Mouse (Mus musculus) ovary, postnatal 14 days (tissue): ENCODE results near the gene Zfp239.

Experiments
- DNase-seq: peaks from one replicate; pipeline ENCODE4 v3.0.0; 2022; ENCODE audit warnings: low spot score

Gene Zfp239

DNA sequence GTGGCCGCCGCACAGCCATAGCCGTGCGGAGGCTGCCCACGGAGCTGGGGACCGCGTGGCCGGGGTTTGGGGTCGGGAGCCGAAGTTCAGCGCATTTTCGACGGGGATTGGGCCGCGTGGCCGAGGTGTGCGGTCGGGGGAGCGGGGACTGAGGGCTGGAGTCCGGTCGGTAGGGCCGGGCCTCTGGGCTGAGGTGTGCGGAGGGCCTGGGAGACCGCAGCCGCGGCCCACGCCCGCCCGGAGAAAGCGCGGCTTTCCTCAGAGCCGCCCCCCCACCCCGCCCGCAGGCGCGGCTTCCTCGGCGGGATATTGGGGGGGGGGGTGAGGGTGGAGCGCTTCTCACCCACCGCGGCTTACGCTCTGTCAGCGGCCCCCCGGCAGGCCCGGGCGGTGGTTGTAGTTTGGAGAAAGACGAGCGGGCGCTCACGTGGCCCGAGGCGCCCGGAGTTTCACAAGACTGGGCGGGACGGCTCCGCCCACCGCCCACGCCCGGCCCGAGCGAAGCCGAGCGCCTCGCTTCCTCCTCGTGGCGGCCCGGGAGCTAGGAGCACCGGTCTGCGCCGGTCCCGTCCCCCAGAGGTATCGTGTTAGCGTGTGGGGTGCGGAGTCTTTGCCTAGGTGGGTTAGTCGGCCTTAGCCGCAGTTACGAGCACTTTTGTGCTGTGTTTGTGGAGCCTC lies 45.5 kb downstream of the Zfp239 start:
- DNase-seq, result peak; percentile 76

DNA sequence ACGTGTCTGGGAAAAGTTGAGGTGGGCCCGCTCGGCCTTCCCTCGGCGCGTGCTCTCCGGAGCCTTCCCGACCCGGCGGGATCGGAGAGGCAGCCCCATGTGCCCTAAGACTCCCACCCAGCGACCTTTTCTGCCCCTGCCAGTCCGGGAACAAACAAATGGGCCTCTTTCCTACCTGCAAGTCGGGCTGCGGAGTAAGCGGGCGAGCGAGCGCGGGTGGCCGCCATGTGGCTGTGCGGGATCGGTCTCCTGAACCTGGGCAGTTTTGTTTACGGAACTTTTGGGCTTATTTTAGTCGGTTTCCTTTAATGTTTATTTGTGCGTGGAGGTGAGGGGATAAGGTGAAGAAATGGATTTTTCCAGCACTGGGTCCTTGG lies 46.1 kb downstream of the Zfp239 start:
- no peak for DNase-seq

DNA sequence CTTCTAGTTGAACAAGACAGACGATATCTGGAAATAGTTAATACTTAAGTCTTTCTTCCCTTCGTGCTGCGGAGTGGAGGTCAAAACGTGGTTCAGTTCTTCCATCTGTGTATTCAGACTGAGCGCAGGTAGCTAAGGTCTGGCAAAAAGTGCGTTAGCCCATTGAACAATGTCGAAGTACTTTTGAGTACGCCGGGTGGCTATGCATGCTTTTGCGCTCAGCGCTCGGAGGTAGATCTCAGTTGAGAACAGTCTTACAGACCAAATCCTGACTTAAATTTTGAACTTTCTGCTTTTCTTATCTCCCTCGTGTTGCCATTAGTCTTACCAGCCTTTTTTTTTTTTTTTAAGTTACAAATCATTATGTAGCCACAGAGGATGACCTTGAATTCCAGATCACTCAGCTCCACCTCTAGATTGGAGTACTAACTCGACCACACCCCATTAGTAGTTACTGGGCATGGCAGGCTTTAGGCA lies 46.6 kb downstream of the Zfp239 start:
- no peak for DNase-seq

- DNase-seq, result no peak
Measured at GRCm38 (mm10) chr6:117910120-117910661, 48.3 kb downstream of the Zfp239 start.

- DNase-seq, result no peak
Measured at GRCm38 (mm10) chr6:117914541-117914940, 52.6 kb downstream of the Zfp239 start.

DNA sequence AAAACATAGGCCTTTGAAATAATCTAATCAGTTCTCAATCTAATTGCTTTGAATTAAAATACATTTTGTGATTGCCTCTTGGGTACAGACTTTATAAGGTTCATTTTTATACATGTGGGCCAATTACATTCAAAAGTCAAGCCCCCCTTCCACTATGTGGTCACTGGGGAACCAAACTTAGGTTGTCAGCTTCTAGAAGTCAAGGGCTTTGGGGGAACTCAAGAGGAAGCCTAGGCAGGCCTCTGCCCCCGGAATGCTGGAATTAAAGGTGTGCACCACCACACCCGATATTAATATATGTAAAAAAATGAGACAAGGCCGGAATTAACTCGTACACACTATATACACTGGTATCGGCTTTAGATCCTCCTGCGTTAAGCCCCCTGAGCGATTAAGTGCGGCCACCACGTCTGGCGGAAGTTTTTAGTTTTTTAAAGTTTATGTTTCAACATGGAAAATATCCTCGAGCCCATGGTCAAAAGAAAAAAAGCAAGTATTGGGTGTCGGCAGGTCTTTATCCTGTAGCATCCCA lies 54.4 kb downstream of the Zfp239 start:
- DNase-seq, result no peak

- peak; percentile 57 for DNase-seq
Measured at GRCm38 (mm10) chr6:117916737-117917426, 55.0 kb downstream of the Zfp239 start.

DNA sequence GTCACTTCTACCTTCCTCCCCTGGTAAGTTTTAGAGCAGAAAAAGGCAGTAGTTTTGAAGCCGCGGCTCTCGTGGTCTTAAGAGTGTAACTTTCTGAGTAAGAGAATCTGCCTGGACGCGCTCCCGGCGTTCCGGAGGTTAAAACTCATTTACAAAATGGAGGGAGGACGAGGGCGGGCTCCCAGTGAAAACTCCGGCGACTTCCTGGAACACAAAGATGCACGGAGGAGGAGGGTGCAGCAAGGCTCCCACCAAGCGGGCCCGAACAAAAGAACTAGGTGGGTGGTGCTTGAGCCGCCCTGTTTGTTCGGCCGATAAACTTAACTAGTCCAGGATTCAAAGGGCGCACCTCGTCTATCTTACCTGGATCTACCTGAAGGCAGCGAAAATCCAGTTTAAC lies 55.7 kb downstream of the Zfp239 start:
- DNase-seq, result peak; percentile 51

- DNase-seq, result no peak
Measured at GRCm38 (mm10) chr6:117918043-117918442, 56.1 kb downstream of the Zfp239 start.

DNA sequence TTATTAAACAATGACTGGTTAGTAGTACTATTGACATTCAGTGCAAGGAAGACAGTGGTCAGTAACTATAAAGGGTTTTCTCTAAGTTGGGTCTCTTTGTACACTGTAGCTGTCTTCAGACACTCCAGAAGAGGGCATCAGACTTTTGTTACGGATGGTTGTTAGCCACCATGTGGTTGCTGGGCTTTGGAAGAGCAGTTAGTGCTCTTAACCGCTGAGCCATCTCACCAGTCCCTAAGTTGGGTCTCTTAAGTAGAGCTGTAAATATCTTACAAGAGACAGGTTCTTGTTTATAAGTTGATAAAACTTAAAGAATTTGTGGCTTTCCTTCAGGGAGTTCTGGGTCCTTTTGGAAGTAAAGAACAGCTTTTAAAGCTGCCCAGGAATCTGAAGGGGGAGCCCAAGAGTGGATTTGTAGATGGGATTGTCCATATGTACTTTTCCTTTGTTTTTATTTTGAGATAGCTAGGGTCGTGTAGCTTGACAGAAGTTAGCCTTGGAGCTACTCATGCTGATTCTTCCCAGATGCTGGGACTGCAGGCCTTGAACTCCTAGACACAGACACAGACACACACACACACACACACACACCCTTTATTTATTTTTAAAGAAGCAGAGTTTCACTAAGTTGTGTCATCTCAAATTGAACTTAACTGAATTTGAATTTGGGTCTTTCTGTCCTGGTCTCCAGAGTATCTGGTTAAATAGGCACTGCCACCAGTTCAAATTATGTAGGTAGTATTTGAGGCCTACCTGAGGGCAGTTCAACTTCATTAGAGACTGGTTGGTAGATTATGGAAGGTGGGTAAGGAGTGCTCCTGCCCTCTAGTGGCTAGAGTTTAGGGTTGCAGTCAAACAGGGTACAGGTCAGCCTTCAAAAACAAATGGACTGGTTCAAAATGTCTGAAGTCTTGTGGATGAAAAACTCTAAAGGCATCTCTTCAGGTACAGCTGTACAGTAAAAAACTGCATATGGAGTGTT lies 59.0 kb downstream of the Zfp239 start:
- DNase-seq, result no peak

DNA sequence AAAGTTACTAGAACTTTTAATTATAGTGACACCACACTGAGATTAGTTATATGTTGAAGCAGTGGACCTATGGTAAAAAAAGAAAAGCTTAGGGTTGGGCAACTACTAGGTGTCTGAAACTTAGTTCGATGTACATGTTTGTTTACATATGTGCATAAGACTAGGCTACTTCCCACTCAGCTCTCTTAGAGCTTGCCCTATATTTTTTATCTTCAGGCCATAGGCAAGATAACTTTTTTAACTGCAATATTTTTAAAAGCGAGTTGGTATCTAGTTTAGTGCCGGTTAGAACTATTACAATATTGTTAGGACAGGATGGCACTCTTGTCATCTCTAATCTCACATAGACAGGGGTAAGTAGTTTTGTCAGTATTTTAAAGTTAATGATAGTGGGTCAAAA lies 60.1 kb downstream of the Zfp239 start:
- DNase-seq, result no peak
